Mouse (Mus musculus): ENCODE results near the gene Serpina1a.
"Not testable (repeated sequence)": the region's sequence is repeated elsewhere in the genome, so short reads cannot be mapped to it uniquely, and the experiment has no call there.

Serpina1a gene

GRCm38 (mm10) chr12:103863101-103863974 is at the start of gene Serpina1a:
Gene Serpina1a (minus strand): TSS chr12:103863562.
- DNase-seq: not testable (repeated sequence)

GRCm38 (mm10) chr12:103909181-103909580 is 45.8 kb upstream of the Serpina1a start:
- DNase-seq: not testable (repeated sequence)

GRCm38 (mm10) chr12:103907746-103908145 is 44.4 kb upstream of the Serpina1a start:
- DNase-seq: not testable (repeated sequence)

- not testable (repeated sequence) for DNase-seq
These were observed 41.5 kb upstream of the Serpina1a start, which contains the start of gene Serpina1c for GRCm38 (mm10) chr12:103904837-103905340. Gene Serpina1c (minus strand): TSS chr12:103904887.

- not testable (repeated sequence) for DNase-seq
These were observed 38.6 kb upstream of the Serpina1a start for GRCm38 (mm10) chr12:103901929-103902328.

- not testable (repeated sequence) for DNase-seq
These were observed 3.5 kb upstream of the Serpina1a start for GRCm38 (mm10) chr12:103866873-103867272.

GRCm38 (mm10) chr12:103860976-103861375 is 2.4 kb downstream of the Serpina1a start:
- no peak for DNase-seq

- DNase-seq: not testable (repeated sequence)
These were observed 2.8 kb downstream of the Serpina1a start for GRCm38 (mm10) chr12:103860571-103860970.

GRCm38 (mm10) chr12:103859584-103859983 is 3.8 kb downstream of the Serpina1a start:
- not testable (repeated sequence) for DNase-seq

- DNase-seq: not testable (repeated sequence)
These were observed 10.3 kb downstream of the Serpina1a start for GRCm38 (mm10) chr12:103853032-103853431.

GRCm38 (mm10) chr12:103830273-103830672 is 33.1 kb downstream of the Serpina1a start, which contains the start of gene Serpina1b:
Gene Serpina1b (minus strand): TSS chr12:103830373.
- DNase-seq: not testable (repeated sequence)

- DNase-seq: not testable (repeated sequence)
These were observed 35.5 kb downstream of the Serpina1a start for GRCm38 (mm10) chr12:103827661-103828372.

- DNase-seq: not testable (repeated sequence)
These were observed 39.5 kb downstream of the Serpina1a start for GRCm38 (mm10) chr12:103823826-103824225.
